Mouse (Mus musculus) WW6 (cell line): ENCODE results near the gene Spata45.
"Not testable (repeated sequence)": the region's sequence is repeated elsewhere in the genome, so short reads cannot be mapped to it uniquely, and the experiment has no call there.

Experiments
- DNase-seq: peaks from one replicate; pipeline ENCODE4 v3.0.0-alpha.2; 2013; ENCODE audit warnings: low read depth, low spot score

The Spata45 gene

DNA sequence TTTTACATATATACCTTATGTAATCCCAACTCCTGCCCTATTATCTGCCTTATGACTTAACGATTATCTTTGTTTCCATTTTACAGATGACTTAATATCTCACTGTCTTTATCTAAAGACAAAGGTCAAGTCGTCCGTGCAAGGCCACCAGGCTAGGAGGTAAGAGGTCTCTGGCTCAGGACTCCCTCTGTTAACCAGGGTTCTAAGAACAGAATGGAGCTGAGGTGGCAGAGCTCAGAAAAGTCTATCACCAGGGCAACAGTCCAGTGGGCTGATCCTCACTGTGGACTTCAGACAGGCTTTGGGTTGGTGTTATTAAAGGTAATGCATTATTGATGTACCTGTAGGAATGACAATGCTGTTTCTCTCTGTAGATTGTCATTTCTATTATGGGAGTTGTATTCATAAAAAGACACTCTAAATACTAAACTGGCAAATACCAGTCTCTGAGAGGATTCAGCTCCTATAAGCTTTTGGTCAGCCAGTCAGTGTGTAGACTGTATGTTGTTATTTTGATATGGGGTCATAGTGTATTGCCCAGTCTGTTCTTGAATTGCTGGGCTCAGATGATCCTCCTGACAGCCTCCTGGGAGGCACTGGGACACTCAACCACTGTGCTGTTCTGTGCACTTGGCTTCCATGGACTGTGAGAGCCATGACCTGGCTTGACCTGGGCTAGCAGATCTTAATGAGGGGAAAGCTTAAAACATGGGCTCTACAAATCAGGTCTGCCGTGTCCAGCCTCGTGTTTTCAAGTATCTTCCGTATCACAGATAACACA is at the start of gene Spata45:
Spata45 (plus strand) TSS at position 86 of the 781 bp plus-strand sequence.
- DNase-seq = no peak

DNA sequence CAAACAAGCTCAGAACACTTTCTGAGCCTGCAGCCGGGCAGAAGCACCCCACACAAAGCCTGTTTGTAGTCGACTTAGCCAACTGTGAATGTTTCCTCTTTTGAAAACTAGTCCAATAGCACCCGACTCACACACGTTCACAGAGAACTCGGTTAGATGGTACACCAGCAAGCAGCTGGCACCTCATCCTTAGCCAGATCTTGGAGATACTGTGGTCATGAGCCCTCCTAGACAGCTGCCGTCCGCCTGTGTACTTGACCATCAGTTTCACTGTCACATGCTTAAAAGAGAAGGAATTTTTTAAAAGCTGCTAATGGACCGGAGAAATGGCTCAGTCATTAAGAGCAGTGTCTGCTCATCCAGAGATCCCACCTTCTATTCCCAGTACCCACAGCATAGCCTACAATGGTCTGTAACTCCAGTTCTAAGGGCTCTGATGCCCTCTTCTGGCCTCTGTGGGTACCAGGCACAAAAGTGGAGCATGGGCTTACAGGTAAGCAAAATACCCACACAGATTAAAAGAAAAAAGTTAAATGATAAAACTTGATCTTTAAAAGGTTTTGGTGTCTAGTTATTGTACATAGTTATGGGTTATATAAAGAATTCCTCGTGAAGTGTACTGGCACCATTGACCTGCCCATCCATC is 46.9 kb upstream of the Spata45 start:
- no peak for DNase-seq

DNA sequence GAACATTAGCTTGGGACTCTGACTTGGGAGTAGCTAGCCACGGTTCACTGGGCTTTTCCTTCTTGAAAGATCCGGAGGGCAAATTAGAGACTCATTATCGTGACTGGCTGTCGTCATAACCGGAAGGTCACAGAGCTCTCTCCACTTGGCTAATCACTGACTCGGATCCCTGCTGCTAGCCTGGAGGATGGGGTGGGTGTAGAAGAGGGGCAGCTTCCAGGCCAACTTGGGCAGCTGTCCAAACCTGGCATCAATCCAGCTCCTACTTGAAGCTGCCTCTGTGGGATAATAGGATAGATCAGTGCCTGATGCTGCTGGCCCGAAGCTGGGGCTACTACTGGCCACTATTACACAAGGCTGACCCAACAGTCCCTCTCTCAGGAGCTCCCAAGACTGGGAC is 40.9 kb upstream of the Spata45 start:
- no peak for DNase-seq

DNA sequence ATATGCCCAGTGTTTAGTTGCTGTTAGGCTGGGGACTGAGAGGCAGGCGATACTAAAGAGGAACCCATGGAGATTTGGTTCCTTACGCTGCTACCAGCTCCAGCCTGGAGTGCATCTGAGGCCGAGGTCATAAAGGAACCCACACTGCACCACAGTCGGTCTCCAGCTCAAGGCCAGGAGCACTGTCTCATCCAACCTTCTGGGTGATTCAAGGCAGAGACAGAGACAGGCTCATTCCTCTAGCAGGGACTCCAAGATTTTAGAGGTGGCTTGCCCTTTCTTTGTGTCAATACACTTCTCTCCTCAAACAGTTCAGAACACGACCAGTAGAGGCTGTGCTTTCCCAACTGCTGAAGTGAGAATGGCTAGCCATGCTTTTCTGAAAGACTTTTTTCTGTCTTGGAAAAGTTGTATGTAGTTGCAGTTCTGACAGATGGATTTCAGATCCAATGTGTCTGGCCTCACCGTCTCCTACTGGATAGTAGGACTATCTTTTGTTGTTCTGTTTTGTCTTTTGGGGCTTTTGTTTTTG is 40.0 kb upstream of the Spata45 start:
- DNase-seq = no peak

DNA sequence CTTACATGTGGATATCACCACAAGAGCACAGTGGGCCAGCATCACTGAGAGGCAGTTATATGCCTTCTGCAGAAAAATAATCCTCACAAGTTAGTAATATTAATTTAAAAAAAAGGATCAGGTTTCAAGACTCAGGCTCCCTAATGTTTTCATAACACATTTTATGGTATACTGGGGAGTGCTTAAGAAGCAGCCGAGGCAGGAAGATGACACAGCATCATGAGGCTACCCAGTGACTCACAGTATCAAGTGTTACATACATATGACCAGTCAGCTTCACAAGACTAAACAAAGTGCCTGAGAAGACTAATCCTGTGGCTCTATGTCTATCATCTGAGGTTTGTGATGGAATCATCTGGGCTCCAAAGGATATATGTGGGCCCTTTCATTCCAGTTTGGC is 38.4 kb upstream of the Spata45 start:
- no peak for DNase-seq

DNA sequence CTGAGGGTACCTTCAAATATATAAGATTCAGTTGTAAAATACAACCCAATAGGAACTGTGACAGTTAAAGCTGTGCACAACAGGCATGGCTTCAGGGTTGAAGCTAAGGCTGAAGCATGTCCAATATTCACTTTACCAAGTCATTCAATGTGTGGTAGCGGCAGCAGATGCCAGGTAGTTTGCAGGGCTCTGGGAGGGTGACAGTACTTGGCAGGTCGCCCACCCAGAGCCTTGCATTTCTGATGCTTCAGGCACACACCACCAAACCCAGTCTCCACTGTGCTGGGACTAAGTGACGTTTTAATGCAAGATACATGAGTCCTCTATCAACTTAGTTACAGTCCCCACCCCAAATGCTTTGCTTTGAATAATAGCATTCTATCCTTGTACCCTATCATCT is 35.8 kb upstream of the Spata45 start:
- no peak for DNase-seq

DNA sequence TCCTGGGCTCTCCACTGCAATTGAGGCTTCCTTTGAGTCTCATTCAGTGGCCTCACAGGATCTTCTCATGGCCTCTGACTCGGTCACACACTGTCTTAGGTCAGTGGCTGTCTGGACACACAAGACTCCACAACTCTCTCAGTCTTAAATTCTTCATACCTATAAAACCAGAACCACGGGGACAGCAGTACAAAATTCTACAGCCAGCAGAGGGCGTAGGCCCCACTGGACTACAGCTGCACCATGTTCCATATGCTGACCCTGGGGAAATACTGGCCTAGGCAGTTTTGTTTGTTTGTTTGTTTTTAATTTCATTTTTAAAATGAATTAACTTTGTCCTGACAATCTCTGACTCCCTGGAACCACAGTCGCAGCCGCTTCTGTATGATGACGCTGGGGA is 34.2 kb upstream of the Spata45 start:
- DNase-seq = no peak

DNA sequence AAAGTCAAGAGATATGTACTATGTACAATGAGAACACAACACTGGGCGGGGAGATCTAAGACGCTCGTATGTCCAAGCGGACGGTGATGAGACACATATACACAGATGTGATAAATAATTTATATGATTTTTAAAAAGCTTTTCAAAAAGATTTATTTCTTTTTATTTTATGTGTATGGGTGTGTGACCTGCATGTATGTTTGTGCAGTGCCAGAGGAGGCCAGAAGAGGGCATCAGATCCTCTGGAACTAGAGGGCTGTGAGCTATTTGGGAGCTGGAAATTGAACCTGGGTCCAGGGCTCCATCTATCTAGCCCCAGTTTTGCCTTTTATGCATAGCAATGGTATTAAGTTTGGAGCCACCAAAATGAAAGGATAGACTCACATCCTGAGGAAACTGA is 27.7 kb upstream of the Spata45 start:
- no peak for DNase-seq

DNA sequence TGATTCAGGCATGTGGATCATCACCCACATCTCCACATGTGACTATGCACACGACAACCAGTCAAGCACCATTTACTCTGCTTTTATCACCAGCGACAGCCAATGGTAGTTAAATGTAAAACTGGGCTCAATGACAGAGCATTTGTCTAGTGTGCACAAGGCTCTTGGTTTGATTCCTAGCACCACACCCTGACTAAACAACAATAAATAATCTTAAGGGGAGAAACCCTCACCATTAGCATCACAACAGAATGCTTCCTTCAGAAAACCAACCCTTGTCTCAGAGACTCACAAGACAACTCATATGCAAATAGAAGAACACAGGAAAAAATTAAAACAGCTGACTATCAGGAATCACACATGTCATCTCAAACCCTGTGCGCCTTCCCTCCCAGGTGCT is 22.2 kb upstream of the Spata45 start:
- no peak for DNase-seq

DNA sequence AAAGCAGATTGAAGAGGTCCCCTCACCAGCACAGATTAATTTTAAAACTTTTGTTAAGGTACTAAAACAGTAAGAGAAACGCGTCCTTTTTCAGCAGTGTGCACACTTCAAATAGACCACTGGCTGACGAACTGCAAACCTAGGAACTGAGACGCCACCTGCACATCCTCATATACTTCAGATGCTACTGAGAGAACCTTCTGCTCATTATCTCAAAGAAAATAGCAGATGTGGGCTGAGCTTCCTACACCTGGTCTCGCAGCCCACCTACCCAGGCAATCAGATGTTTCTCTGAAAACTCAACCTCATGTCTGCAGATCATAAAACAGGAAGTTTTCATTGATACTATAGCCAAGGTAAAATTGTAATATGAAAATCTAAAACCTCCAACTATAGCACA is 16.6 kb upstream of the Spata45 start:
- DNase-seq = no peak

DNA sequence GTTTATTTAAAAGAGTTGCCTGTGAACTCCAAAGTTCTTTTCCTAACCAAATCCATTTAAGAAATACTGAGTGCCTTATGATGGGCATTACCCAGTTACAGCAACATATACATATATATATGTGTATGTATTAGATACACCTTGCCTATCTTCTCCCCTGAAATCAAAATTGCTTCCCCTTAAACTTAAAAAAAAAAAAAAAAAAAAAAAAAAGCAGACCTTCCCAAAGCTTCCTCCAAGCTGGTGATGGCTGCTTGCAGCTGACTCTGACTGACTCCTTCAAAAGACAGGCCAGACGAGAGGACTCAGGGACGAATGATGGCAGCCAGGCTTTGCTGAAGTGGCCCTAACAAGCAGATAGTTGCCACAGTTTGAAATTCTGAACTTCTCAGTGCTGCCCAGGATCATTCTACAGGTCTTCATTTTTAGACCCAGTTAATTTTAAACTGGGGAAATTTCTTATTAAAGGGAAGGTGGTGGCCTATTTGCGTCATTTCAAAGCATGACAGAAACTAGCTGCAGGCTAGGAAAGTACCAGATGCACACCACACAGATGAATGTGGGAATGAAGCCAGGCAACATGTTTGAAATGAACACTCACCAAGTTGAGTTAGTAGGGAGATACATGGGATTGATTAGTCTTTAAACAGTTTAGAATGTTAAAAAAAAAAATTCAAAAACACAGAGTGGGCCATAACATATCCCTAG is 16.1 kb upstream of the Spata45 start:
- DNase-seq = no peak

DNA sequence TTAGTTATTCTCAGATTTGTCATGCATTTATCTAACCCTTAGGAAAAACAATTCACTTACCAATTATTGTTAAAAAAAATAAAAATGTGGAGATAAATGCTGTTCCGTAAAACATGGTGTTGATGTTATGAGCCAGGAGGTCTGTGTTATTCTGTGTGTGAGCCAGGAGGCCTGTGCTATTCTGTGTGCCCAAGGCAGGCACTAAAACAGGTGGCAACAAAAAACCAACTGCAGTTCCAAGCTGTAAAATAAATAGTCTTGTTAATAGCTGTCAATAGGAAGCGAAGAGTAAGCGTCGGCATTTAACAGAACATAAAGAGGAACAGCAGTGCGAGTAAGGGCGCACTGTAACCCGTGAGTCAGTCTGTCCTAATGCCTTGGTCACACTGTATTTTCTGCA is 15.4 kb upstream of the Spata45 start:
- DNase-seq = no peak

DNA sequence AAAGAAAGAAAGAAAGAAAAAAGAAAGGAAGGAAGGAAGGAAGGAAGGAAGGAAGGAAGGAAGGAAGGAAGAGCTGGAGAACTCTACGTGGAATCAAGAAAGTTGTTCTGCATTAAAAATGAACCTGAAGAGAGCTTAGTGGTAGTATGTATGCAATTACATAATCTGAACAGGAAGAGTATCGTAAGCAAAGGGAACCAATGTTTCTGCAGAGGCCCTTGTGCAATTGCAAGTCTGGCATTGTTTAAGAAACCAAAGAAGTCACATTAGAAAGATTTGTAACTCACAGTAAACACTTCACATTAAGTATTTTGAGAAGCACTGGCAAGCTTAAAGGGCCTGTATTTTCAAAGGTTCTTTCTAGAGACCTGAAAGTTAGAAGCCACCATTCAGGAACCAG is 13.3 kb upstream of the Spata45 start:
- DNase-seq = no peak

DNA sequence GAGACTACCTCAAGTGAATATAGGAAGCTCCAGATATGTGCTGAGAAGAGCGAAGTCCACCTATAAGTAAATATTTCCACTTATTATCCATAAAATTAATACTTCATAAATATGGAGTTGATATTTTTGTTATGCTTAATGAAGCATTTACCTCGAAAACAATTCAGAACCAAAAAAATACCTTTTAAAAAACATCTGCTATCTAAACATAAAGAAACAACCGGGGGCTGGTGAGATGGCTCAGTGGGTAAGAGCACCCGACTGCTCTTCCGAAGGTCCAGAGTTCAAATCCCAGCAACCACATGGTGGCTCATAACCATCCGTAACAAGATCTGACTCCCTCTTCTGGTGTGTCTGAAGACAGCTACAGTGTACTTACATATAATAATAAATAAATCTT is 12.6 kb upstream of the Spata45 start:
- not testable (repeated sequence) for DNase-seq

DNA sequence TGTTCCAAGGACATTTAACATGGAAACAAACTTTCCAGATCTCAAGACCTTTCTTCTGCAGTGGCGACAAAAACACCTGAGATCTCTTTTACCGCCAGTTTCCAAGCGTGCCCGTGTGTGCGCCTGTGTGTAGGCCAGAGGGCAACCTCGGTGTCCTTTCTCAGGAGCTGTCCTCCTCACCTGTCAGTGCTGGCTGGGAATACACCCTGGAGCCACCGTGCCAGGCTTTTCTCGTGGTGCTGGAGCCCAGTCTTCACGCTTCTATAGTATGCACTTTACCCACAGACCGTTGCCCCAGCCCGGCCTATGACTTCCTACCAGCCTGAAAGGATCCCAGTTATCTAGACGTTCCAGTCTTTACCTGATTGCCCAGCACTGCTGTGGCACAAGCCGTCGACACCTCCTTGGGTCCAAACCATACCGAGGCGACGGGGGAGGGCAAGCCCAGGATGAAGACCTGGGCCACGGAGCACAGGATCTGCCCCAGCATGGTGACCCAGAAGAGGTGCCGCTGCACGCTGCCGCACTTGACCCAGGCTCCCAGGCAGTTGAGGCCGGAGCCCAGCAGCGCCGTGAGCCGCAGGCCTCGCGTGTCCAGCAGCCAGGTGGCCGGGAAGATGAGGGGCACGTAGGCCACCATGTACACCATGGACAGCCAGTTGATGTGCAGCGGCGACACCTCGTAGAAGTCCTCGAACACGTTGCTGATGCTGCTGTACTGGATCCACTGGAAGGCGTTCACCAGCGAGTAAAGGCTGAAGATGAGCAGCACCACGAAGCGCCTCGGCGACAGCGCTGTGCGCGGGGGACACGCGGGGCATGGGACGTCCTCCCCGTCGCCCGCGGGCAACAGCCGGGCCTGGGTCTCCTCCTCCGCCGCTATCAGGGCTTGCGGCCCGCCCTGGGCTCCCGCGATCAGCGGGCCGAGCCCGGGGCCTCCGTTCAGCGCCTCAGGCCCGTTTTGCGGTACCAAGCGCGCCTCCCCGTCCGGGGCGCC is 11.1 kb upstream of the Spata45 start:
- peak; percentile 16 for DNase-seq

DNA sequence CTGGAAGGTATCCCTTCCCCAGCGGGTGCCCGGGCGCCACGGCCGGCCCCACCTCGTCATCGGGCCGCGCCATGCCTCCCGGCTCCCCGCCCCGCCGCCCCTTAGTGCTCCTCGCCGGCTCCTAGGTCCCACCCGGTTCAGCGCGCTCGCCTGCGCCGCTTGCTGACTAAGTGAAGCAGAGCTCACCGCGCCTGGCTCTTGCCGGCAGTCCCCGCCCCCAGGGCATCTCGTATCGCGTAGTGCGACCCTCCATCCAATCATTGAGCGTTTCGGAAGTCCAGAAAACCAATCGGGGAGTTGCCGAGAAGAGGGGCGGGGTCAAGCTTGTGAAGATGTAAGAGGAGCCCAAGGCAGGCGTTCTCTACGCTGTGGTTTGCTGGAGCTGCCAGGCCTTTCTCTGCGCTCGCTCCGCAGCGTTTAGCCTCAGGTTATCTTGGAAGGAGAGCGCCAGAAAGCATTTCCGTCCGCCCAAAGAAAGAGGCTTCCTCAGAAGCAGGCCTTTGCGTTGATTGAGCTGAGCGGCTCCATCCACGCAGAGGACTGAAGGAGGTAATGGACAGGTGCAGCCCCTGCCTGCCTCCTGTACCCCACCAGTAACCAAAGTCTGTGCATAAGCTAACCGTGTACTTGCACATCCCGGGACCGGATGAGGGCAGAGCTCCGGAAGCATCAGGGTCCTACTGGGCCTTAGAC is 10.3 kb upstream of the Spata45 start, which contains the start of gene Flvcr1:
Flvcr1 (minus strand) TSS at position 138 of the 693 bp plus-strand sequence.
- peak; percentile 98 for DNase-seq

DNA sequence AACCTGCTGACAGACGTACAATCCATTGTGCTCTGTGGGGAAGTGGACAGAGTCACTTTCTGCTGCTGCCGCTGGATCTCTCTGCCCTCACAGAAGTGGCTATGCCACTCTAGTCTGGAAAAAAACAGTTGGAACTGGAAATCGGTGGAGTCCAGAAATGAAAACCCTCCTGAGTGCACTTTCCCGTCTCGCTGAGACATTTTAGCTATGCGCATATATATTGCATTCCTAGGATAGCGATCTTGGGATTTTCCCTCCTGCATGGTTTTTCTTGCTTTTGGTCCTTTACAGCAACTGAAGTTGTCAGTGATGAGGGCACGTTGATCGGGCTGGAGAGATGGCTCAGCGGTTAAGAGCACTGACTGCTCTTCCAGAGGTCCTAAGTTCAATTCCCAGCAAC is 6.3 kb upstream of the Spata45 start:
- no peak for DNase-seq

DNA sequence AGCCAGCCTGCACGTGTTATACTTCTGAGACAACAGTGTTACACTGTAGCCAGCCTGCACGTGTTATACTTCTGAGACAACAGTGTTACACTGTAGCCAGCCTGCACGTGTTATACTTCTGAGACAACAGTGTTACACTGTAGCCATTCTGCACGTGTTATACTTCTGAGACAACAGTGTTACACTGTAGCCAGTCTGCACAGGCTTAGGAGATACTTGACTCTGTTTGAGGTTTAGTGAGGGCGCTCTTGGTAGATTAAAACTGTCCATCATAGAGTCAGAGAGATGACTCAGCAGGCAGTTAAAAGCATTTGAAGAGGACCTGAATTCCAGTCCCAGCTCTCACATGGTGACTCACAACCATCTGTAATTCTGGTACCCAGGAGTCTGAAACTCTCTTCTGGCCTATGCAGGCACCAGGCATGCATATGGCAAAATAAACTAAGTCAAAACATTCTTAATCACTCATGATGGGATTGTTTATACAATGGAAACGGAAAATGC is 5.5 kb upstream of the Spata45 start:
- not testable (repeated sequence) for DNase-seq

DNA sequence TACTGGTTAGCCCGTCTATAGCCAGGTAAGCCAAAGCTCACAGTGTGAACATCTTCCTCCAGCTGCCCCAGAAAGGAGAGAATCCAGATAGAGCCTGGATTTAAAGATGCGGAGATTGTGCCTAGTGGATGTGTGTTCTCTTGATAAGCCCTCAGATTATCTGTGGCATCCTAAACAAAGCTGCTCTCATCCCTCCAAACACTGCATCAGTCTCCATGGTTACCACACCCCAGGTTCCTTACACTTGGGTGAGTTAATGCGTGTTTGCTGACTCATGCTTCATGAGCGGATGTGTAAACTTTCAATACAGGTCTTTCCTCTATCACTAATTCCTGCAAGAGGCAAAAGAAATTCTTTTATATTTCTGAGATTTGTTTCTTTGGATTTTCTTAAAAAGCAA is 790 bp upstream of the Spata45 start:
- peak; percentile 14 for DNase-seq

DNA sequence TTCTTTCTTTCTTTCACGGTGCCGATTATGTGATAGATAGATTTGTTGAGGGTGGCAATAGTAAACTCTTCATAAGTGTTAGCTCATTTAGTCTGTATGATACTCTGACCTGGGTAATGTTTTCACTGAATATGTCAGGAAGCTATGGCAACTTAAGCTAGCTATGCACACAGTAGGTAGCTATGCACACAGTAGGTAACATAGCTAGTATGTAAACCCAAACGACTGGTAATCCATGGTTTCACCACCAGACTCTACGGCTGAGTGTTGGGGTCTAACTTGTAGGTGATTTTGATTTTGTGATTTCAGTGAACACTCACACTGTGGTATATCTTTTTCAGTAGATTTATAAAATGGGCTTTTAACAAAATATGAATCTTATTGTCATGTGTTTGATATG is 1.6 kb downstream of the Spata45 start:
- no peak for DNase-seq
